Mouse (Mus musculus): ENCODE data around the gene Ttc25.
"Not testable (repeated sequence)": the region's sequence is repeated elsewhere in the genome, so short reads cannot be mapped to it uniquely, and the experiment has no call there.

Gene Ttc25

GRCm38 (mm10) chr11:100528375-100529165, 16.8 kb upstream of the Ttc25 start:
- DNase-seq (ENCODE audit: extremely low spot score) = no peak

GRCm38 (mm10) chr11:100533871-100534270, 11.5 kb upstream of the Ttc25 start:
- DNase-seq (ENCODE audit: extremely low spot score) = no peak

GRCm38 (mm10) chr11:100534411-100534810, 11.0 kb upstream of the Ttc25 start:
- not testable (repeated sequence) for DNase-seq (ENCODE audit: extremely low spot score)

- DNase-seq (ENCODE audit: extremely low spot score) = not testable (repeated sequence)
Observed at GRCm38 (mm10) chr11:100534821-100535220, 10.6 kb upstream of the Ttc25 start.

- DNase-seq (ENCODE audit: extremely low spot score) = no peak
Observed at GRCm38 (mm10) chr11:100535996-100536395, 9.4 kb upstream of the Ttc25 start.

- no peak for DNase-seq (ENCODE audit: extremely low spot score)
Observed at GRCm38 (mm10) chr11:100536466-100536865, 8.9 kb upstream of the Ttc25 start.

GRCm38 (mm10) chr11:100540966-100541365, 4.4 kb upstream of the Ttc25 start:
- no peak for DNase-seq (ENCODE audit: extremely low spot score)

GRCm38 (mm10) chr11:100541577-100541976, 3.8 kb upstream of the Ttc25 start:
- DNase-seq (ENCODE audit: extremely low spot score) = no peak

GRCm38 (mm10) chr11:100545746-100546085, 309 bp downstream of the Ttc25 start:
- DNase-seq (ENCODE audit: extremely low spot score) = no peak

- no peak for DNase-seq (ENCODE audit: extremely low spot score)
Observed at GRCm38 (mm10) chr11:100546955-100547354, 1.5 kb downstream of the Ttc25 start.

- DNase-seq (ENCODE audit: extremely low spot score) = no peak
Observed at GRCm38 (mm10) chr11:100548141-100548540, 2.7 kb downstream of the Ttc25 start.

- no peak for DNase-seq (ENCODE audit: extremely low spot score)
Observed at GRCm38 (mm10) chr11:100549466-100549865, 4.1 kb downstream of the Ttc25 start.

GRCm38 (mm10) chr11:100550101-100550500, 4.7 kb downstream of the Ttc25 start:
- no peak for DNase-seq (ENCODE audit: extremely low spot score)

GRCm38 (mm10) chr11:100552842-100553241, 7.4 kb downstream of the Ttc25 start:
- DNase-seq (ENCODE audit: extremely low spot score) = no peak

GRCm38 (mm10) chr11:100555583-100555982, 10.2 kb downstream of the Ttc25 start:
- DNase-seq (ENCODE audit: extremely low spot score) = peak; percentile 56

- no peak for DNase-seq (ENCODE audit: extremely low spot score)
Observed at GRCm38 (mm10) chr11:100557563-100557962, 12.2 kb downstream of the Ttc25 start.

- DNase-seq (ENCODE audit: extremely low spot score) = no peak
Observed at GRCm38 (mm10) chr11:100559476-100559875, 14.1 kb downstream of the Ttc25 start.

GRCm38 (mm10) chr11:100561748-100562147, 16.3 kb downstream of the Ttc25 start:
- DNase-seq (ENCODE audit: extremely low spot score) = no peak

- DNase-seq (ENCODE audit: extremely low spot score) = no peak
Observed at GRCm38 (mm10) chr11:100564297-100564696, 18.9 kb downstream of the Ttc25 start.

GRCm38 (mm10) chr11:100564703-100565102, 19.3 kb downstream of the Ttc25 start:
- no peak for DNase-seq (ENCODE audit: extremely low spot score)

- no peak for DNase-seq (ENCODE audit: extremely low spot score)
Observed at GRCm38 (mm10) chr11:100567229-100567628, 21.8 kb downstream of the Ttc25 start.

- DNase-seq (ENCODE audit: extremely low spot score) = no peak
Observed at GRCm38 (mm10) chr11:100567815-100568245, 22.4 kb downstream of the Ttc25 start.

GRCm38 (mm10) chr11:100568692-100569091, 23.3 kb downstream of the Ttc25 start:
- DNase-seq (ENCODE audit: extremely low spot score) = no peak

- no peak for DNase-seq (ENCODE audit: extremely low spot score)
Observed at GRCm38 (mm10) chr11:100569789-100570188, 24.4 kb downstream of the Ttc25 start.
